Mouse (Mus musculus) CD4-positive, CD25-positive, alpha-beta regulatory T cell, adult 2 months (primary cell): ENCODE measurements at regions not wholly inside any gene's neighbourhood (a gene's known extent, or its start where the extent isn't known, plus 50 kb on each side); places are given as distances from the start of the nearest gene placed in this dataset.

Experiments used
- DNase-seq: peaks from one replicate; pipeline ENCODE4 v3.0.0-alpha.2; 2012; ENCODE audit warnings: low read depth, low spot score

GRCm38 (mm10) chr8:126854121-126855055 lies 91.3 kb downstream of the Tomm20 start:
- DNase-seq = peak; percentile 84

- DNase-seq = peak; percentile 49
Observed at GRCm38 (mm10) chr8:126852663-126853390, 92.8 kb downstream of the Tomm20 start.

- peak; percentile 69 for DNase-seq
Observed at GRCm38 (mm10) chr8:126852184-126852583, 93.5 kb downstream of the Tomm20 start.

GRCm38 (mm10) chr8:126851780-126852179 lies 93.9 kb downstream of the Tomm20 start:
- DNase-seq = no peak

GRCm38 (mm10) chr8:126850189-126850535 lies 95.5 kb downstream of the Tomm20 start:
- no peak for DNase-seq

GRCm38 (mm10) chr8:126849411-126850188 lies 96.0 kb downstream of the Tomm20 start:
- DNase-seq = peak; percentile 59

GRCm38 (mm10) chr8:126848369-126849105 lies 97.1 kb downstream of the Tomm20 start:
- DNase-seq = peak; percentile 80

GRCm38 (mm10) chr8:126847664-126848353 lies 97.8 kb downstream of the Tomm20 start:
- peak; percentile 93 for DNase-seq

- no peak for DNase-seq
Observed at GRCm38 (mm10) chr8:126846188-126846565, 99.5 kb downstream of the Tomm20 start.

- DNase-seq = peak; percentile 33
Observed at GRCm38 (mm10) chr8:126845530-126846187, 100.0 kb downstream of the Tomm20 start.

- DNase-seq = no peak
Observed at GRCm38 (mm10) chr8:126844627-126845026, 101.0 kb downstream of the Tomm20 start.

- no peak for DNase-seq
Observed at GRCm38 (mm10) chr8:126841187-126841586, 104.5 kb downstream of the Tomm20 start.

- DNase-seq = no peak
Observed at GRCm38 (mm10) chr8:126839712-126840355, 105.8 kb downstream of the Tomm20 start.

- DNase-seq = peak; percentile 76
Observed at GRCm38 (mm10) chr8:126839039-126839711, 106.5 kb downstream of the Tomm20 start.

GRCm38 (mm10) chr8:126838228-126838627 lies 107.4 kb downstream of the Tomm20 start:
- no peak for DNase-seq

GRCm38 (mm10) chr8:126837318-126838025 lies 108.2 kb downstream of the Tomm20 start:
- no peak for DNase-seq

GRCm38 (mm10) chr8:126835554-126835953 lies 110.1 kb downstream of the Tomm20 start:
- no peak for DNase-seq
